Mouse (Mus musculus) layer of hippocampus, adult 9-11 months (tissue): Measurements from ENCODE around the gene Rbm7.
"Not testable (repeated sequence)": the region's sequence is repeated elsewhere in the genome, so short reads cannot be mapped to it uniquely, and the experiment has no call there.

Source experiments
- DNase-seq: peaks from one replicate; pipeline ENCODE4 v3.0.0; 2022

Rbm7 gene

DNA sequence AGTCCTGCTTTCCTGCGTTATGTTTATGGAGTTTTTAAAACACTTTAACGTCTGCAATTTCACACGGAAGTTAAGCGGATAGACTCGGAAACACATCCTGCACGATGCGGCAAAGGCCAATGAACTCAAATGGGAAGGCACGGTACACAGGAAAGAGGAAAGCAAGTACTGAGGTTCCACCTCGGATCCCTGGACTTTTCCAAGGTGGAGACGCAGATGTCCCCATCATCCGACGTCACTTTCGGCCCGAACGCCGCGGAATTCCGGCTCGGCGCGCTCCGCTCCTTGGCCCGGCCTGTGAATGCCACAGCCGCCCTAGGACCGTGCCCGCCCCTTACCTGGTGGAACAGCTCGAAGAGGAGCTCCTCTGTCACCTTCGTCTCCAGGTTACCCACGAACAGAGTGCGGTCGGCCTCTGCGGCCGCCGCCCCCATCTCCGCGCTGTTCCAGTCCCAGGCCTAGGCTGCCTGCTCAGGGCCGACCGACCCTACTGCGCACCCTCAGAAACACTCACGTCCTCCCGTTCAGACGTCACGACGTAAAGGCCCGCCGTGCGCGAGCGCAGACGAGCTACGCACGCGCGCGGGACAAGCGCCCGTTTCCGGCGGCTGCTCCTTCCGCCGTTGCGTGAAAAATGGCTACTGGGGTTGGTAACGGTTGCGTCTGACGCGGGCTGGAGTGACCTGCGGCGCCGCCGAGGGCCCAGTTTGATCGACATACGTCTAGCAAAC lies at the start of gene Rbm7, which contains the start of gene Gm5617:
TSS of gene Rbm7 (minus strand) at position 483 of the 731 bp plus-strand sequence.
TSS of gene Gm5617 (plus strand) at position 626 of the 731 bp plus-strand sequence.
- DNase-seq = peak; percentile 95

DNA sequence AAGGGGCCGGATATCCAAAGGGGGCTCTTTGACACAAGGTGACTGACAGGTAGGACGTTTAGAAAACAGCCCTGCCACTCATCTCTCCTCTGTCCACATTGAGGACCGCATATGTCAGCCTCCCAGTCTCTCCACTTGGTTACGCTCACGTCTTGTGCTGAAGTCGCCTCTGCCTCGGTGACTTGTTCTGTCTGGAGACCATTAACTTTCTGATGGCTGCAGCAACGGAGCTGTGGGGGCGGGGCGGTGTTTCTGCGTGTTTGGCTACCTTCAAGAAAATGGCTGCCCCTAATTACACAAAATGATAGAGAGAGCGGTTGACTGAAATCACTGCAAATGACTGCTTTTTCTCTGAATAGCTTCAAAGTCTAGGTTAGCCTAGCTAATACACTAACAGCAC lies 43.6 kb upstream of the Rbm7 start:
- no peak for DNase-seq

DNA sequence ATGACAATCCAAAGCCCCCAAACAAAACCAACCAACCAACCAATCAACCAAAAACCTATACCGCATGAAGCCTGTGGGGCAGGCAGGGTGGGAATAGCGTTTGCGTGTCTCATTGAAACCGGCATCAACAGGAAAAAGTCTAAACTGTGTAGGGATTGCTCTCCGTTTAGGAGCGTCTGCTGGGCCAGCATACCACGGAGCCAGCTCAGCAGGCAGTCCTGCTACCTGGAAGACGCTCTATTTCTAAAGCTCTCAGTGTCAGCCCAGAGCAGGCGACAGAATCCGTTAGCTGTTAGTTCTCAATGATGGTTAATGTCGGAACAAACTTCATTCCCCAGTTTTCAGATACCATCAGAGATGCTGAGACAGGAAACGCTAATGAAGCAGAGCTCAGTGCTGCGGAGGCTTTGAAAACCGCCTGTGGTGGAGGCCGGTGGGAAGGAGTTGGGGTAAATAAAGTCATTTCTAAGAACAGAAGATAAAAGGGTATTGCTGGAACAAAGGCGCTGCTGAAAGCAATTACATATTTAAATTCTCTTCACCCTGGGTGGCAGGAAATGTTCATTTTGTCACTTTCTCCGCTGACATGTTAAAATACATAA lies 43.0 kb upstream of the Rbm7 start:
- DNase-seq = no peak

DNA sequence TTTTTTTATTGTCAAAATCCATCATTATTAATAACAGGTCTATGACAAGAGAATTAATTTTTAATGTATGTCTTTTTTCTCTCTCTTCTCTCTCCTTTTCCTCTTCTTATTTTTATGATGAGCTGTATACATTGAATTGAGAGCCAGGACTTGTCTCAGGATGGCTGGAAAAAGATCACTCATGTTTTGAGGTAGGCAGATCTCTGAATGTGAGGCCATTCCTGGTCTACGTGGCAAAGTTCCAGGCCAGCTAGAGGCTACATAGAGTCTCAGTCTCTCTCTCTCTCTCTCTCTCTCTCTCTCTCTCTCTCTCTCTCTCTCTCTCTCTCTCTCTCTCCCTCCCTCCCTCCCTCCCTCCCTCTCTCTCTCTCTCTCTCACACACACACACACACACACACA lies 42.5 kb upstream of the Rbm7 start:
- DNase-seq = not testable (repeated sequence)

DNA sequence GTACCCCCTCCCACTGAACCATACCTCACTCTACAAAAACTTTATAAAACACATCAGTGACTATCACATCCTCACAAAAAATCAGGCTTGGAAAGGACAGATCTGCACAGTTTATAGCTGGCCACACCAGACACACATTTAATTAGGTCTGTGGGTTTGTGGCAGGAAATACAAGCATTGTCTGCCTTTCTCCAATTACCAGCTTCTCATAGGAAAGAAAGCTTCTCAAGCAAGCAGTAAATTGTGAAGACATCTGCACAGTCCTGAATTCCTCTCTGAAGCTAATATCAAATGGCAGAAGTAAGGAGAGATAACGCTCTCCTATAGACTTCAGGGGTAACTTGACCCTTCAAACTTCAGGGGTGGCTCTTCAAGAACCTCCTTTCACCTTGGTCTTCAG lies 41.3 kb upstream of the Rbm7 start:
- DNase-seq = no peak

DNA sequence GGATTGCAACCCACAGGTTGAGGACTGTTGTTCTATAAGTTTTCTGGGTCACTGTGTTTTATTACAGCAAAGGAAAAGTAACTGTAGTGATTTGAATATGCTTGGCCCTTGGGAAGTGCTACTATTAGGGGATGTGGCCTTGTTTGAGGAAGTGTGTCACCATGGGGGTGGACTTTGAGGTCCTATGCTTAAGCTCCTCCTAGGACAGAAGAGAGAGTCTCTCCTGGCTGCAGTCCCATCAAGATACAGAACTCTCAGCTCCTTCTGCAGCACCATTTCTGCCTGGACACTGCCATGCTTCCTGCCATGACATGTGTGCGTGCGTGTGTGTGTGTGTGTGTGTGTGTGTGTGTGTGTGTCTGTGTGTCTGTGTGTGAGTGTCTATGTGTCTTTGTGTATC lies 37.6 kb upstream of the Rbm7 start:
- DNase-seq = no peak

DNA sequence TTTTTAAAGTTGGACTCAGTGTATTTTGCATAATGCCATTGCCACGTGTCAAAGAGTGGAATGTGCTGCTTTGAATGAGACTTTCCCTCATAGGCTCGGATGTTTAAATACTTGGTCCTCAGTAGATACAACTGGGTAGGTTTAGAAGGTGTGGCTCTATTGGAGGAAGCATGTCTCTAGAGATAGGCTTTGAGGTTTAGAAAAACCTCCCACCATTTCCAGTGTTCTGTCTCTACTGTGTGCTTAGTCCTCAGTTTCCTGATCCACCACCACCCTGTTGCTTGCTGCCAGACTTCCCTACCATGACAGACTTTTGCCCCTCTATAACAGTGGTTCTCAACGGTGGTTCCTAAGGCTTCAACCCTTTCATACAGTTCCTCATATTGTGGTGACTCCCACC lies 37.1 kb upstream of the Rbm7 start:
- no peak for DNase-seq

DNA sequence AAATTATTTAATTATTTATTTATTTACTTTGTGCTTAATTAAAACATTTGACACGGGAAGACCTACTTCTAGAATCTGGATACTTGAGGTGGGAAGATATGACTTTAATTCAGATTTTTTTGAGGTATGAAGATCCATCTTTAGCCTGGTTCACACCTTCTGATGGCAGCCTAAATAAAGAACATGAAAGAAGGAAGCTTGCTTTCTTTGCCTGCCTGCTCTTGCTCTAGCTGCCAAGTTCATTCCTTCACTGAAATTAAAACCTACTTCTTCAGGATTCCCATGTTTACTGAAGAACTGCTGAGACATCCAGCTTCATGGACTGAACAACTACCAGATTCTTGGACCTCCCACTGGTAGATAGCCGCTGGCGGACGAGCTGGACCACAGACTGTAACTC lies 36.2 kb upstream of the Rbm7 start:
- no peak for DNase-seq

DNA sequence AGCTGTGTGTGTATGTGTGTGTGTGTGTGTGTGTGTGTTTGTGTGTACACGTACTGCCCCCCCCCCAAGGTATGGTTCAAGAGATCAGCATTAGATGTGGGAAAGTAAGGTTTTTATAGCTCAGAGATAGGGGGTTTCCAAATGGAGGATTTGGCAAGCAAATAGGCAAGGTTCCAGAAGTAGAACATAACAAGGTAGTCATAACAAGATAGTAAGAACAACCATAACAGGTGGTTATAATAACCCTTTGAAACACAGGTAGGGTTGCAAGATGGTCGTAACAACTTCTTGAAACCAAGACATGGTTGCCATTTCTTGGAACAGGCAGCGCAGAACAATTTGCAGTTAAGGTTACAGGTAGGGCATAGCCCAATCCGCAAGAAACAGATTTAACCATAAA lies 31.4 kb upstream of the Rbm7 start:
- no peak for DNase-seq

DNA sequence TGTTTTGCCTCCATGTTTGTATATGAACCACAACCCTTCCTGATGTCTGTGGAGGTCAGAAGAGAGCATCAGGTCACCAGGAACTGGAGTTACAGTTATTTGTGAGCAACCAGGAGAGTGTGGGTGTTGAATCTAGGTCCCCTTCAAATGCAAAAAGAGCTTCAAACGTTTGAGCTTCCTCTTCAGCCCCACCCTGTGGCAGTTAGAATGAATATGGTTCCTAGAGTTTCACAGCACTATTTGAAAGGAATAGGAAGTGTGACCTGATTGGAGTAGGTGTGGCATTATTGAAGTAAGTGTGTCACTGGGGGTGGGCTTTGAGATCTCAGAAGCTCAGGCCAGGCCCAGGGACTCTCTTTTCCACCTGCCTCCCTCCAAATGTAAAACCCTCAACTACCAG lies 30.5 kb upstream of the Rbm7 start:
- no peak for DNase-seq

DNA sequence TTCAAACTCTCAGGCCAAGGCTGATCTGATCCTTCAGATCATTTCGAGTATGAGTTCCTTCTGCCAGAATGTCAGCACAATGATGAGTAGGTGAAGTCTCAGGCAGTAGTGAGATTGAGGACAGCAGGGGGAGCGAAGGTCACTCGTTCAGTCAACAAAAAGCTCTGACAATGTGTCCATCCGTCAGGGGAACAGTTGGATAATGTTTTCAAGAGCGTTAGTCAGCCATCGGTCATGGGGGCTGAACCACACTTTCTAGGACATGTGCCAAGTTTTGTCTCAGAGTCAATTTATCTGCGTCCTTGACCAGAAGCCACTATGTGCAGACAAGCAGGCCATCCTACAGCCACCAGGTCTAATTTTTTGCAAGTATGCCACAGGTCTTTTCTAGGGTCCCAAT lies 25.3 kb upstream of the Rbm7 start:
- not testable (repeated sequence) for DNase-seq

DNA sequence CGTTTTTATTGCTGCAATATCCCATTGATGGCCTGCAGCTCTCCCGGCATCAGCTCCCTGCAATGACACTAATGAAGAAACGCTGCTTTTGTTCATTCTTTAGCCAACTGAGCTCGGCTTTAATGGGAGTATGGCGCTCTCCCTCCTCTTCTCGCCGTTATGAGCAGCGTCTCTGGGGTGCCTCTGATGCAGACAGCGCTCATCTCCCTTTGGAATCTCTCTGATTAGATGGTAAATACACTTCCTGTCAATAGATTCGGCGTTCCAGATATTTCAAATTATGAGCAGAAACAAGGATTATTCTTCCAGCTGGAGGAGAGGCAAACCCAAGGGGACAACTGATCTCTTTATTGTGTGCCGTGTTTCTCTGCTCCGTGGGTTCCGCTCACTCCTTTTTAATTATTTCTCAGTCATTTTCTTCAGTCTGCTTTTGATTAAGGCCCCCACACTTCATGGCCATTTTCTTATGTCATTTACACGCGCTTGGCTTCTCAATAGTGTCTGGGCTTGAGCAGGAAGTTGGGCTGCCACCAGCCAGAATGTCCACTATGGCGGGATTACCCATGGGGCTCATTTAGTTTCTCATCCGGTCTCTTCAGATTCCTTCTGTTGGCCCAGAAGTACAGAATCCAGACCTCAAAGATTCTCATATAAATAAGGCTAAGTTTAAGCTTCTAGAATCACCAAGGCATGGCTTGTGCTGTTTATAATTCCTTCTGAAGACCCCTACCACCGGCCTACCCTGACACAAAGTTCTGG lies 22.5 kb upstream of the Rbm7 start:
- DNase-seq = no peak

DNA sequence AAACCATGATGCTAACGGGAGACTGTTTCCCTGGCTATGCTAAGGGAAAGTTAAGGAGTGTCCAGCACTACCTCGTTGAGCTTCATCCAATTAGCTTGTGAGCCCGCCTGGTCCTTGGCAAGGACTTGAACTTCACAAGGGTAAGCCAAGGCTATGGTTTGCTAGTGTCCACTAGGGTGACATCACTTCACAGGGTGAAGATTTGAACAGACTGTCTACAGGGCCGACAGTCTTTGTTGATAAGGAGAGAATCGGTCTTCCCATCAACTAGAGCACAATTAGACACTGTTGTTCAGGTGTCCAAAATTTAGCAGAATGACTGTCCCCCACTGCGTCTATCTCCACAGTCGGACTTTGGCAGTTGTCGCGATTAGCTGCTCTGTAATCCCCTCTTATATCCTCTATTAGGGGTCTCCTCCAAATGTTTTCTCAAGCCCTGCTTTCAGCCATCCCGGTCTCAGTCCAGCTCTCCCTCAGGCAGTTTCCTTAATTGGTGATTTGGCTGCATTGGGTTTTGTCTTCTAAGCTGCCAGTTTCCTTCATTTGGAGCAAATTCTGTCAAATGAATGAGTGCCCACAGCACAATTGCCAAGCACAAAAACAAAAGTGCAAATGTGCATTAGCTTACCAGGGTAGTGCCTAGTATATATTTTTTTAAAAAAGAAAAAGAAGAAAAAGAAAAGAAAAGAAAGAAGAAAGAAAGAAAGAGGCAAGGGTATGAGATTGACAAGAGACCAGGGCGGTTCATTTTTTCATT lies 21.7 kb upstream of the Rbm7 start:
- no peak for DNase-seq

DNA sequence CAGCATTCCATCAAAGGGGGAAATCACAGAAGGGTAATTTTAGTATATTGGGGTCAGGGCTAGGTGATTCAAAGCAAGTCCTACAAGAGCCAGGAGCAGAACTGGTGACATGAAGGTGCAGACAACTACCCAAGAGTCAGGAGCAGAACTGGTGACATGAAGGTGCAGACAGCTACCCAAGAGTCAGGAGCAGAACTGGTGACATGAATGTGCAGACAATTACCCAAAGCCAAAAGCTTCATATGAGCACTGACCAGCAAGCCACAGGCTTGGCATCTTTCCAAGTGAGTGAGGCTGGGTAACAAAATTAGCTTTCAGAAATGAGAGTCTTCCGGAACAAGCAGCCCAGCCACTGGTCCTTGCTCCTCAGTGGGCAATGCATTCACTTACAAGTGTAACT lies 20.2 kb upstream of the Rbm7 start:
- DNase-seq = no peak

DNA sequence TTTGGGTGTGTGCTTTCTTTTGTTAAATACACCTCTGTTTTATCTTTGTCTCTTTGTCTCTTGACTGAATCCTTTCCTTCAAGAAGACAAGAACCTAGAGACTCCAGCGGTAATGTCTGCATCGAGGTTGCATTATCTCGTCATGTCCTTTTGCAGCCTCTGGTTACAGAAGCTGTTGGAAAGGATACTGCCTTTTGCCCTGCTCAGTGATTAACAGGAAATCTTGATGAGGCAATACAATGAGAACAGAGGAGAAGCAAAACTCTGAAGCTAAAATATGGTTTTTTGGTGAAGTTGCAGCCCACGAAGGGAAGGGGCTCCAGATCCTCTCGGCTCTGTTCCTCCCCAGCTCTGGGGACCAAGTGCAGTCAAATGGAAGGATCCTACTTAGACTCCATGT lies 15.0 kb upstream of the Rbm7 start:
- no peak for DNase-seq

DNA sequence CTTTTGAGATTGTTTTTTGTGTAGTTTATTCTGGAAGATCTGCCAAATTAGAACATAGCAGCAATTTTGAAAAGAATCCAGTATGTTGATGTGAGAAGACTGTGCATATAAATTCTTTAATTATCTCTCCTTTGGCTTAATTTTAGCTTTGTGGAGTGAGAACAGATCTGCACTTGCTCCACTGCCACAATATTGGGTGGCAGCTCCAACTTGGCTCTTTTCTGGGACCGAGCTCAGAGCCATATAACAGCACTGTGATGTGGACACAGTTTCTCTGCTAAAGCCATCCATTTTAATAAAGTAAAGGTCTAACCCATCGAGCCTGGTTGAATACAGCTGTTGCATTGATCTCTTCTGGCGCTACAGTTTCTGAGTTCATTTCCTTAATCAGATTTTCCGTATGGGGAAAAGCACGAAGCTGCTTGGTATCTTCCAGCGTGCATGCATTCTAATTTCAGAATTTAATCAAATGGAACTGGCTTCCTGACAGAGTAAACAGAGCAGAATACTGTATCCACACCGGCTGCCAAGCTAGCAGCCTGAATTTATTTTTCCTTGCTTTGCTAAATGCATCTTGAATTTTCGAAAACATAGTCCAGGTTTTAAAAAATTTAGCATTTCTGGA lies 9.8 kb upstream of the Rbm7 start:
- peak; percentile 18 for DNase-seq

DNA sequence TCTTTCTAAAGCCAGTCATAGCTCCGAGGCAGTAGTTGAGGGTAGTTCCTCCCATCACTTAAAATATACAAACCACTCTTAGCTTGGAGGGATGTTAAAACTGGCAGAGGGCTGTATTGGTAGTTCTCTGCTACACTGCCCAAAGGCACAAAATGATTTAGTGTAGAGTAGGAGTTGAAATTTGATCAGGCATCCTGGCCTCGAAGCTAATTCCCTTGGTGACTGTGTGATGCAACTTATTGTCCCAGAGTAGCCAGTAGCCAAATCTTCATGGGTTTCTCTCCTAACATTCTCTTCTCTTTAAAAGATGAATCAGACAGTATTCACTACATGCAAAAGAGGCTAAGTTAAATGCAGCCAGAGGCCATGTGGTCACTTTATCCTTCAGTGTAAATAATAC lies 7.9 kb upstream of the Rbm7 start:
- no peak for DNase-seq

DNA sequence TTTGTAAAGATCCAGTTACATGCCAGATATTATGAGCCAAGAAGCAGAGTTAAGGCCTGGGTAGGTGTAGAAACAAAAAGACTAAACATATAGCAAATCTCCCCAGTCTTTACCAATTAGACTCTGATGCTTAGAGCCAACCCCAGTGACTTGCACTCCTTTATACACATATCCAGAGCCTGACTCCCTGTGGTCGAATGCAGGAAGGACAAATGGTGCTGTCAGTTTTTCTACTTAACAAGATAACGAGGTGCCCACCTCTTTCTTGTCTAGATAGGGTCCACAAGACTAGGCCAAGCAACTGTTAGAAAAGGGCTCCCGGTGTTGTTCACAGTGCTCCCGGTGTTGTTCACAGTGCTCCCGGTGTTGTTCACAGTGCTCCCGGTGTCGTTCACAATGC lies 6.1 kb upstream of the Rbm7 start:
- DNase-seq = no peak

DNA sequence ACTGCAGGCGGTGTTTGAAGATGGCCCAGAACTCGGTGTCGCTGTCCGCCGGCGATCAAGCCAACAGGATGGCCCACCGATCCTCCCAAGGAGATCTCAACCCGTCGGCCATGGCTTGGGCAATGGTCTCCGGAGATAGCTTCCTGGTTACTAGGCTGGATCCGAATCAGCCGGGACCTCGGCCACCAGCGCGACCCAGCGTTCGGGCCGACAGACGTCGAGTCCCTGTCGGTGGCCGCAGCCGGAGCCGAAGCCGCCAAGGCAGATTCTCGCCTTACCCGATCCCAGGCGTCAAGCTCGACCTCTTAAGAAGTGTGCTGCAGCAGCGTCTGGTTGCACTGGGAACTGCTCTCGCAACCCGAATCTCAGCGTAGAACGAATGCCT lies 441 bp upstream of the Rbm7 start:
- no peak for DNase-seq

DNA sequence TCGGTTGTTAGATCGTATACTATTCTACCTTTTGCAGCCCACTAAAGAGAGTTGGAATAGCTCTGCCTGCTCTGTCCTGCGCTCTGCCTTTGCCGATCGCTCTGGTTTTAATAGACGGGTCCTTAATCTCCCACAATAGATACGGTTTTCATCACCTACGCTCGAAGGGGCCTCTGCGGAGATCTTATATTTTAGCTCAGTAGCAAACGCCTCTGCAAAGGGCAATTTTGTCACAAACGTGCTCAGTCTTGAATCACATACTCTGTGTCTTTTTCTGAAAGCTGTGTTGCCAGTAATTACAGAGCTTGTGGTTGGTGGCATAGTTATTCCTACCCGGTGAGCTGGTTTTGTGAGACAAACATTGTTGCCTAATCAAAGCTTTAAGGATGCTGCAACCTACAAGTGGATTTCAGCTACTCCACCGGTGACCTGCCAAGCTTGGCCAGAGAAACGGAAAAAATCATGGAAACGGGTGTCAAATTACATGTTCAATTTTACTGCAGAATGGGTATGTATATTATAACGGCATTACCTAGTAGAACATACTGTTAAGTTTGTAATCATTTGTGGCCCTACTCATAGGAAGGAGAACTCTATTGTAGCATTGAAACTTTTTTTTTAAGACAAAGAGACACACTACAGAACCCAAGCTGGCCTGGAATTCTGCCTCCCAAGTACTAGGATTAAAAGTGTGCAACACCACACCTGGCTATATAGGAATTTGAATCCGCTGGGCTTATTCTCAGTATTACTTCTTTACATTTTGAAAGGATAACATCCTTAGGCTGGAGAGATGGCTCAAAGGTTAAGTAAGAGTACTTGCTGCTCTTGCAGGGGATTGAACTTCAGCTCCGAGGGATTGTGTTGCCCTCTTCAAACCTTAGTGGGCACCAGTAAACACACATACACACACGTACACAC lies 13.6 kb downstream of the Rbm7 start:
- DNase-seq = no peak

DNA sequence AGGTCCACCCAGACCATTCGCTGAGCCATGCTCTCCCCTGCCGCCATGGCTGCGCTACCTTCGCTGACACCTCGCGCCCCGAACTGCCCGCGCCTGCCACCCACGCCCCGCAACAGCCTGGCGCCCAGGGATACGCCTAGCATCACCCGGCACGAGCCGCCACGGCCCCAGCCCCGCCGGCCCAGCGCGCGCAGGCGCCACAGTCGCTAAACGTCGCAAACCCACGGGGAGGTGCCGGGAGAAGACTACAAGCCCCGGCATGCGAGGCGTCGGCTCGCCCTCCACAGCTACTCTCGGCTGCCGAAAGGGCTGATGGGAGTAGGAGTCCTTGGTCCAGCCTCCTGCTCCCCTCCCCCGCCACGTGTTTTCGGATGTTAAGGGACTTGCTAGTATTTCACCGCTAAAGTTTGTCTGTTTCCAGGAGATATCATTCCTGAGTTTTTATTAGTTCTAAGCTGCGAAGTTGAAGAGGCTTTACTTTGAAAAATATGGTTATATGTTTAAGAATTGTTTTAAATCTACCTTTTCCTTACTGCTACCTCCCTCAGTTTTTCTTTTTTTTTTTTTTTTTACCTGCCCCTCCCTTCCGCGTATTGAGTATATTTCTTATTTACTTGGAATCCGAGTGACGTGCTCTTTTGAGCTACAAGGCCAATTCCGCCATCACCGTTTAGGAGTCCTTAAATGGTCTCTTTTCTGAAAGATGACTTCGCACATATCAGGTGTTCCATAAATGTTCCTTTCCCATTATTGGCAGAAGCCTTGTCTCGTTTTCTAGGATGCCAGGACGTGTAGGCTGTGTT lies 14.5 kb downstream of the Rbm7 start, which contains the start of gene Rexo2:
TSS of gene Rexo2 (minus strand) at position 213 of the 803 bp plus-strand sequence.
- DNase-seq = peak; percentile 96
